Mouse (Mus musculus) kidney, adult 2 months (tissue): ENCODE results near the gene Arhgef26.

ENCODE experiments used
- CTCF ChIP-seq: fragments of 200-500 bp; conservative IDR thresholded peaks from 2 replicates; pipeline ENCODE4 v1.5.1; 2011; ENCODE audit warnings: low read depth, mild to moderate bottlenecking, control low read depth, low read length, moderate library complexity, mixed read lengths; ENCODE audit not compliant: insufficient read depth, insufficient read length
- POLR2A ChIP-seq: fragments of 200-500 bp; IDR thresholded peaks from one replicate; pipeline ENCODE4 v1.6.1; 2011; ENCODE audit warnings: low read depth, low read length, control low read depth

DNA sequence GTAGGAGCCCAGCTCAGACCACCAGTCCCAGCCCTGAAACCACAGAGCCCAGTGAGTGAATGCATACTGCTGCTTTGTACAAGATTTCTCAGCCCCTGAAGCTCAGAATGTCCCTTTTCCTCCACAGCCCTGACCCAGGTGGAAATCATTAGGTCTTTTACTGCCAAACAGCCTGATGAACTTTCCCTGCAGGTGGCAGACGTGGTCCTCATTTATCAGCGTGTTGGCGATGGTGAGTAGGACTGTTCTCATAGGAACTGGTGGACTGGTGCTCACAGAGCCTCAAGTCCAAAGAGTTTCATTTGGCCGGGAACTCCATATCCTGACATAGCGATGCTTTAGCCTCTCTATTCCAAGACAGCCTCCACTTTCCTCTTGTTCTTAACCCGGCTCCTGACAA is 121.3 kb downstream of the Arhgef26 start:
- no peak for TF ChIP-seq POLR2A
- TF ChIP-seq CTCF, result no peak
